Mouse (Mus musculus) adrenal gland, adult 10 weeks (tissue): ENCODE results near the gene Rbm31y. TPM values are rescaled to one million over a fixed set of nuclear protein-coding genes. Genes with fewer than 3 reads are reported as not detected.

Experiments
- polyA plus RNA-seq: library from polyadenylated mRNA; stranded (reverse); fragments of 350-450 nt; fragmentation: Illumina TruSeq; extraction: RNeasy Lipid Tissue Mini Kit (QIAGEN cat#74804); gene quantifications from one replicate; pipeline ENCODE4 v1.2.3, GENCODE M21; 2014; ENCODE audit warnings: low read depth, low replicate concordance

Rbm31y gene
- not detected for polyA plus RNA-seq

DNA sequence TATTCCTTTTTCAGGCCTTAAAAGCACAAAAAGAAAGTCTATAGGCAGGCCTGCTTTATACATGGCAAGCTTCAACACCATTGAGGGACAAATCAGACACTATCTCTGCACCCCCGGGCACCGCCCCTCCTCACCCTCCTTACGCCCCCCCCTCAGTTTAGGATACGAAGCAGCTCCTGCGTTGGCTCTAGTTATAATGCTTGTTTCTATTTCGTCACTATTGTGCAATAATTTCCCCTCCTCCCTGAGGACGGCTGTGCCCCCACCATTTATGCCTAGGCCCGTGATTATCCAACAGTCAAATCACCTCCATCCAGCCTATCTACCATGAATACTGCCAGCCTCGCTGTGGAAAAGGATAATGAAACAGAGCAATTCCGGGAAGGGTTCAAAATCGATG is at the start of gene Rbm31y:
TSS of gene Rbm31y (plus strand) at position 301 of the 400 bp plus-strand sequence.

